Mouse (Mus musculus): Measurements from ENCODE around the gene Camk2n1. TPM values are rescaled to one million over a fixed set of nuclear protein-coding genes. Genes with fewer than 3 reads are reported as not detected.
A peak's percentile ranks its signal among the peaks of the same experiment; 100 is the strongest.

Camk2n1 gene
- polyA plus RNA-seq, 1 experiment from 2014 or later = 6.4 TPM

GRCm38 (mm10) chr4:138453097-138453752 lies 889 bp upstream of the Camk2n1 start:
- H3K4me1 ChIP-seq (replicated peaks; ENCODE audit: control insufficient read depth, insufficient read depth, low read length) = peaks cover 12% of the 10 kb centered on the region
- peak overlapping the region; percentile 93 for H3K27ac ChIP-seq (ENCODE audit: low read depth, low read length)
- peak overlapping the region; percentile 89 for H3K4me3 ChIP-seq (ENCODE audit: low read depth, low read length)
- H3K9ac ChIP-seq (ENCODE audit: low read depth, low read length) = no peak overlapping the region; the same call in 1 of the 2 replicates
- DNase-seq (ENCODE audit: low spot score) (peak; percentile 56), ATAC-seq (ENCODE audit: low FRiP score) (peak; percentile 32)
- no peaks in the 10 kb centered on the region for H3K9me3 ChIP-seq (ENCODE audit: control insufficient read depth, low read length)
- no peaks in the 10 kb centered on the region for H3K36me3 ChIP-seq (ENCODE audit: control insufficient read depth, insufficient read depth, low read length)
- peaks cover 3% of the 10 kb centered on the region; the same call in 1 of the 2 replicates for H3K27me3 ChIP-seq (ENCODE audit: control insufficient read depth, insufficient read depth, low read length)
- 3% methylated on average over 19 of the region's 19 CpGs for WGBS
- peak overlapping the region; percentile 89 for H3K4me2 ChIP-seq (replicated peaks; ENCODE audit: low read depth, low read length)

- peaks cover 3% of the 10 kb centered on the region; the same call in 1 of the 2 replicates for H3K27me3 ChIP-seq (ENCODE audit: control insufficient read depth, insufficient read depth, low read length)
- peak overlapping the region; percentile 92 for H3K9ac ChIP-seq (ENCODE audit: low read depth, low read length)
- H3K4me3 ChIP-seq (ENCODE audit: low read depth, low read length) = peak overlapping the region; percentile 89
- peaks cover 8% of the 10 kb centered on the region for H3K4me1 ChIP-seq (replicated peaks; ENCODE audit: control insufficient read depth, insufficient read depth, low read length)
- no peaks in the 10 kb centered on the region for H3K9me3 ChIP-seq (ENCODE audit: control insufficient read depth, low read length)
- ATAC-seq (ENCODE audit: low FRiP score) (peak; percentile 37; the same call in 1 of the 2 replicates), DNase-seq (ENCODE audit: low spot score) (peak; percentile 82)
- no peaks in the 10 kb centered on the region for H3K36me3 ChIP-seq (ENCODE audit: control insufficient read depth, insufficient read depth, low read length)
- H3K27ac ChIP-seq (ENCODE audit: low read depth, low read length) = peak overlapping the region; percentile 93
- H3K4me2 ChIP-seq (replicated peaks; ENCODE audit: low read depth, low read length) = peak overlapping the region; percentile 89
- 0% methylated on average over 34 of the region's 78 CpGs for WGBS
Measured at GRCm38 (mm10) chr4:138454571-138455140, 542 bp downstream of the Camk2n1 start.

GRCm38 (mm10) chr4:138455141-138455955 lies 1.2 kb downstream of the Camk2n1 start:
- ATAC-seq (ENCODE audit: low FRiP score) (peak; percentile 15; the same call in 1 of the 2 replicates), DNase-seq (ENCODE audit: low spot score) (peak; percentile 76)
- Histone ChIP-seq H3K9me3 (ENCODE audit: control insufficient read depth, low read length) (no peaks in the 10 kb centered on the region), H3K36me3 (ENCODE audit: control insufficient read depth, insufficient read depth, low read length) (no peaks in the 10 kb centered on the region), H3K4me2 (replicated peaks; ENCODE audit: low read depth, low read length) (peak overlapping the region; percentile 89), H3K4me3 (ENCODE audit: low read depth, low read length) (peak overlapping the region; percentile 89), H3K27ac (ENCODE audit: low read depth, low read length) (peak overlapping the region; percentile 93), H3K9ac (ENCODE audit: low read depth, low read length) (peak overlapping the region; percentile 92), H3K4me1 (replicated peaks; ENCODE audit: control insufficient read depth, insufficient read depth, low read length) (peaks cover 8% of the 10 kb centered on the region), H3K27me3 (ENCODE audit: control insufficient read depth, insufficient read depth, low read length) (peaks cover 3% of the 10 kb centered on the region; the same call in 1 of the 2 replicates)
- under 1% methylated on average over 56 of the region's 58 CpGs for WGBS

GRCm38 (mm10) chr4:138455956-138456341 lies 1.8 kb downstream of the Camk2n1 start:
- Histone ChIP-seq H3K4me1 (replicated peaks; ENCODE audit: control insufficient read depth, insufficient read depth, low read length) (peaks cover 8% of the 10 kb centered on the region), H3K36me3 (ENCODE audit: control insufficient read depth, insufficient read depth, low read length) (no peaks in the 10 kb centered on the region), H3K9me3 (ENCODE audit: control insufficient read depth, low read length) (no peaks in the 10 kb centered on the region), H3K4me2 (replicated peaks; ENCODE audit: low read depth, low read length) (peak overlapping the region; percentile 89), H3K27me3 (ENCODE audit: control insufficient read depth, insufficient read depth, low read length) (peaks cover 3% of the 10 kb centered on the region; the same call in 1 of the 2 replicates), H3K4me3 (ENCODE audit: low read depth, low read length) (peak overlapping the region; percentile 89), H3K9ac (ENCODE audit: low read depth, low read length) (peak overlapping the region; percentile 92), H3K27ac (ENCODE audit: low read depth, low read length) (peak overlapping the region; percentile 93)
- DNase-seq (ENCODE audit: low spot score) = peak; percentile 61
- WGBS = 2% methylated on average over 16 of the region's 17 CpGs
- no peak for ATAC-seq (ENCODE audit: low FRiP score)

- peaks cover 3% of the 10 kb centered on the region; the same call in 1 of the 2 replicates for H3K27me3 ChIP-seq (ENCODE audit: control insufficient read depth, insufficient read depth, low read length)
- no peak for DNase-seq (ENCODE audit: low spot score)
- H3K4me2 ChIP-seq (replicated peaks; ENCODE audit: low read depth, low read length) = peak overlapping the region; percentile 89
- no peak for ATAC-seq (ENCODE audit: low FRiP score)
- H3K9me3 ChIP-seq (ENCODE audit: control insufficient read depth, low read length) = no peaks in the 10 kb centered on the region
- 5% methylated on average over 6 of the region's 8 CpGs for WGBS
- H3K4me1 ChIP-seq (replicated peaks; ENCODE audit: control insufficient read depth, insufficient read depth, low read length) = peaks cover 8% of the 10 kb centered on the region
- peak overlapping the region; percentile 89 for H3K4me3 ChIP-seq (ENCODE audit: low read depth, low read length)
- no peaks in the 10 kb centered on the region for H3K36me3 ChIP-seq (ENCODE audit: control insufficient read depth, insufficient read depth, low read length)
- peak overlapping the region; percentile 92 for H3K9ac ChIP-seq (ENCODE audit: low read depth, low read length)
- H3K27ac ChIP-seq (ENCODE audit: low read depth, low read length) = peak overlapping the region; percentile 93
Measured at GRCm38 (mm10) chr4:138456536-138456935, 2.4 kb downstream of the Camk2n1 start.

GRCm38 (mm10) chr4:138457091-138457490 lies 3.0 kb downstream of the Camk2n1 start:
- Histone ChIP-seq H3K9ac (ENCODE audit: low read depth, low read length) (no peak overlapping the region), H3K4me1 (replicated peaks; ENCODE audit: control insufficient read depth, insufficient read depth, low read length) (peaks cover 8% of the 10 kb centered on the region), H3K27me3 (ENCODE audit: control insufficient read depth, insufficient read depth, low read length) (peaks cover 3% of the 10 kb centered on the region; the same call in 1 of the 2 replicates), H3K4me2 (replicated peaks; ENCODE audit: low read depth, low read length) (peak overlapping the region; percentile 89), H3K27ac (ENCODE audit: low read depth, low read length) (no peak overlapping the region), H3K36me3 (ENCODE audit: control insufficient read depth, insufficient read depth, low read length) (no peaks in the 10 kb centered on the region), H3K4me3 (ENCODE audit: low read depth, low read length) (peak overlapping the region; percentile 89; the same call in 1 of the 2 replicates), H3K9me3 (ENCODE audit: control insufficient read depth, low read length) (no peaks in the 10 kb centered on the region)
- 40% methylated on average over 4 of the region's 4 CpGs for WGBS
- DNase-seq (ENCODE audit: low spot score) (no peak), ATAC-seq (ENCODE audit: low FRiP score) (no peak)

- no peak for ATAC-seq (ENCODE audit: low FRiP score)
- Histone ChIP-seq H3K27me3 (ENCODE audit: control insufficient read depth, insufficient read depth, low read length) (peaks cover 2% of the 10 kb centered on the region; the same call in 1 of the 2 replicates), H3K4me2 (replicated peaks; ENCODE audit: low read depth, low read length) (no peak overlapping the region), H3K4me1 (replicated peaks; ENCODE audit: control insufficient read depth, insufficient read depth, low read length) (peaks cover 7% of the 10 kb centered on the region), H3K9ac (ENCODE audit: low read depth, low read length) (no peak overlapping the region), H3K36me3 (ENCODE audit: control insufficient read depth, insufficient read depth, low read length) (no peaks in the 10 kb centered on the region), H3K27ac (ENCODE audit: low read depth, low read length) (no peak overlapping the region), H3K9me3 (ENCODE audit: control insufficient read depth, low read length) (no peaks in the 10 kb centered on the region), H3K4me3 (ENCODE audit: low read depth, low read length) (no peak overlapping the region)
- 76% methylated on average over 7 of the region's 7 CpGs for WGBS
- no peak for DNase-seq (ENCODE audit: low spot score)
Measured at GRCm38 (mm10) chr4:138458171-138458570, 4.1 kb downstream of the Camk2n1 start.

GRCm38 (mm10) chr4:138458735-138459440 lies 4.8 kb downstream of the Camk2n1 start:
- Histone ChIP-seq H3K9me3 (ENCODE audit: control insufficient read depth, low read length) (no peaks in the 10 kb centered on the region), H3K4me3 (ENCODE audit: low read depth, low read length) (no peak overlapping the region), H3K27ac (ENCODE audit: low read depth, low read length) (no peak overlapping the region), H3K9ac (ENCODE audit: low read depth, low read length) (no peak overlapping the region), H3K27me3 (ENCODE audit: control insufficient read depth, insufficient read depth, low read length) (no peaks in the 10 kb centered on the region), H3K4me2 (replicated peaks; ENCODE audit: low read depth, low read length) (no peak overlapping the region), H3K4me1 (replicated peaks; ENCODE audit: control insufficient read depth, insufficient read depth, low read length) (peaks cover under 1% of the 10 kb centered on the region; the same call in 1 of the 2 replicates), H3K36me3 (ENCODE audit: control insufficient read depth, insufficient read depth, low read length) (no peaks in the 10 kb centered on the region)
- WGBS = 51% methylated on average over 5 of the region's 5 CpGs
- DNase-seq (ENCODE audit: low spot score) = no peak
- ATAC-seq (ENCODE audit: low FRiP score) = no peak
